Mouse (Mus musculus) lung, postnatal 0 days (tissue): Measurements from ENCODE around the gene Kars. TPM values are rescaled to one million over a fixed set of nuclear protein-coding genes. Genes with fewer than 3 reads are reported as not detected.

Source experiments
- ATAC-seq: fragments of 200-750 bp; cut with Nextera tagmentation; 2 replicates; pipeline ENCODE4 v1.8.0; 2017; ENCODE audit warnings: moderate library complexity
- DNase-seq: peaks from one replicate; pipeline ENCODE4 v3.0.0-alpha.2; 2016; ENCODE audit warnings: low spot score
- H3K27ac ChIP-seq: fragments of 300-500 bp; sonication (generic); 2 replicates; pipeline ENCODE4 v1.5.1; 2014; ENCODE audit warnings: antibody characterized with exemption, mild to moderate bottlenecking, low read length, mixed read lengths
- H3K27me3 ChIP-seq: fragments of 300-500 bp; sonication (generic); replicated peaks from 2 replicates; pipeline ENCODE4 v1.6.1; 2014; ENCODE audit warnings: low read length, mixed read lengths; ENCODE audit not compliant: insufficient read depth
- H3K36me3 ChIP-seq: fragments of 300-500 bp; sonication (generic); 2 replicates; pipeline ENCODE4 v1.6.1; 2014; ENCODE audit warnings: low read length, mixed read lengths; ENCODE audit not compliant: insufficient read depth
- H3K4me1 ChIP-seq: fragments of 300-500 bp; sonication (generic); 2 replicates; pipeline ENCODE4 v1.6.1; 2014; ENCODE audit warnings: antibody characterized with exemption, low read depth, low read length, mixed read lengths; ENCODE audit not compliant: insufficient read depth
- H3K4me2 ChIP-seq: fragments of 300-500 bp; sonication (generic); replicated peaks from 2 replicates; pipeline ENCODE4 v1.6.1; 2014; ENCODE audit warnings: low read depth, mild to moderate bottlenecking, low read length, moderate library complexity, mixed read lengths
- H3K4me3 ChIP-seq: fragments of 300-500 bp; sonication (generic); 2 replicates; pipeline ENCODE4 v1.5.1; 2014; ENCODE audit warnings: low read depth, low read length
- H3K9ac ChIP-seq: fragments of 300-500 bp; sonication (generic); replicated peaks from 2 replicates; pipeline ENCODE4 v1.6.1; 2014; ENCODE audit warnings: low read depth, mild to moderate bottlenecking
- H3K9me3 ChIP-seq: fragments of 300-500 bp; sonication (generic); 2 replicates; pipeline ENCODE4 v1.6.1; 2016; ENCODE audit warnings: low read length, mixed read lengths
- CTCF ChIP-seq: IDR thresholded peaks from 2 replicates; pipeline ENCODE4 v1.5.1; 2016; ENCODE audit warnings: antibody characterized with exemption, mild to moderate bottlenecking
- EP300 ChIP-seq: IDR thresholded peaks from 2 replicates; pipeline ENCODE4 v1.6.1; 2016; ENCODE audit warnings: antibody characterized with exemption, mild to moderate bottlenecking, control low read depth
- WGBS: fragments of 180-500 bp; shearing (Covaris S2); extraction: QIAGEN DNeasy Blood & Tissue Kit; methylation state at CpG from one replicate; pipeline ENCODE4 v1.1.7; 2014; 5-methylcytosine and 5-hydroxymethylcytosine counted together
- polyA plus RNA-seq: library from polyadenylated mRNA; unstranded; fragments of >200 nt; fragmentation: Nextera tagmentation; extraction: Ambion mirVana; gene quantifications from 2 replicates; pipeline ENCODE4 v1.2.1, GENCODE M21; 2015

The Kars gene
- polyA plus RNA-seq, 1 experiment from 2014 or later: 67.8 TPM

DNA sequence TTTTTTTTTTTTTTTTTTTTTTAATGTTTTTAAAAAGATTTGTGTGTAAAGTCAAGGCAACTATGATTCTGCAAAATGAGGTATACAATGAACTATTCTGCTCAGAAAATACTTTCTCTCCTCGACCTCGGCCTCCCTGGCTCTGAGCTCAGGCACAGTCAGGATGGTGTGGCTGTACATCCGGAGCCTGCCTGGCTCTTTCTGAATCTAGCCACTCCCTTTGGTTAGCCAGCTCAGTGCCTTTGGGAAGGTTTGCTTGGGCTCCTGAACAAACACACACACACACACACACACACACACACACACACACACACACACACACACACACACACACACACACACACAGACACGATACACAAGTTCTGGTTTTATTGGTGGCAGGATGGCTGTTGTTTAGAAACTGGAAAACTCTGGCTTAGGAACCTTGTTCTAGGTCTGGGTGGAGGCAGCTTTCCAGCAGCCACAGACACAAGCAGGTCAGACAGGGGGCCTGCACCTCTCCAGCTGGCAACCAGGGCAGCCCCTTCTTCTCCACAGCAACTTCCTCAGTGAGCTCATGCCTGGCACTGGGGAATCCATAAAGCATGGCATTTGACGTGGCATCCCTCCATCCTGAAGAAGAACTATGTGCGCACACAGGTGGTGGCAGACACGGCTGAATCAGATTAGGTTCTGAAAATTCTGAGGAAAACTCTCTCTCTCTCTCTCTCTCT lies 46.1 kb downstream of the Kars start:
- 63% methylated on average over 7 of the region's 7 CpGs for WGBS
- ATAC-seq (no peak), DNase-seq (no peak)
- Histone ChIP-seq H3K36me3 (no peaks in the 10 kb centered on the region), H3K4me1 (no peaks in the 10 kb centered on the region), H3K4me3 (no peak overlapping the region), H3K27ac (no peak overlapping the region), H3K27me3 (no peaks in the 10 kb centered on the region), H3K4me2 (no peak overlapping the region), H3K9ac (no peak overlapping the region), H3K9me3 (no peaks in the 10 kb centered on the region)
- TF ChIP-seq EP300: no peak
- TF ChIP-seq CTCF: no peak

DNA sequence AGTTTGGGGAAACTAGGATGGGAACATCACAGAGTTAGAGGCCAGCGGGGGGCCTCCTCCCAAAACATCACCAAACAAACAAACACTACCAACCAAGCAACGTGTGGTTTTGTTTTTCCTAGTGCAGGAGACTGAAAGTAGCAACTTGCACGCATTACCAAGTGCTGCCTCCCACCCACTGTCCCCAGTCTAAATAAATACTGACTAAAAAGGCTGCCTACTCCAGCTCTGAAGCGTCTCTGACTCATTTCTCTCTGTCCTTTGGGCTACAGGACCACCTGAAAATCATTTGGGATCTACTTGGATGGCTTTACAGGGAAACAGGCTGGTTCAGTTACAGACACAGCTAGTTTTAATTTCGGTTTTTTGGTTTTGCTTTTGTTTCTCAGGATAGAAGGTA lies 46.8 kb downstream of the Kars start:
- no peak for DNase-seq
- Histone ChIP-seq H3K9ac (no peak overlapping the region), H3K27ac (no peak overlapping the region), H3K4me1 (no peaks in the 10 kb centered on the region), H3K4me3 (no peak overlapping the region), H3K27me3 (no peaks in the 10 kb centered on the region), H3K4me2 (no peak overlapping the region), H3K9me3 (no peaks in the 10 kb centered on the region), H3K36me3 (no peaks in the 10 kb centered on the region)
- 53% methylated on average over 5 of the region's 5 CpGs for WGBS
- no peak for ATAC-seq
- no peak for TF ChIP-seq EP300
- no peak for TF ChIP-seq CTCF

DNA sequence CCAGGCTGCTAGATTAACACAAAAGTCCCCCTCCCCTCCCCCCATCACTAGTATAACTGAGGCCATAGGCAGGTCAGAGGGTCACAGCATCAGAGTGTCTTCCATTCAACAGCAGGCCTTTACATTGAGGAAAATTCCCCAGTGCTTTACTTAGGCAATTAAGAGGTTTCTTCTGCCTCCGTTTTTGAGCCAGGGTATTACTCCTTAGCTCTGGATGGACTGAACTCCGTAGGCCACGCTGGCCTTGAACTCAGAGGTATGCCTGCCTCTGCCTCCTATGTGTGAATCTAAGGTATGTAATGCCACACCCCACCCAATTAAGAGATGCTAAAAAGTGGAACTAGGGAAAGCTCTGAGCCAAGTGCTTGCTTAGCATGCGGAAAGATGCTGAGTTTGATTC lies 47.6 kb downstream of the Kars start:
- Histone ChIP-seq H3K27me3 (no peaks in the 10 kb centered on the region), H3K36me3 (no peaks in the 10 kb centered on the region), H3K9ac (no peak overlapping the region), H3K4me1 (no peaks in the 10 kb centered on the region), H3K9me3 (no peaks in the 10 kb centered on the region), H3K4me3 (no peak overlapping the region), H3K4me2 (no peak overlapping the region), H3K27ac (no peak overlapping the region)
- 91% methylated on average over 4 of the region's 4 CpGs for WGBS
- no peak for ATAC-seq
- TF ChIP-seq EP300 (no peak), CTCF (no peak)
- DNase-seq: no peak

GRCm38 (mm10) chr8:111963091-111963490 lies 48.0 kb downstream of the Kars start:
- no peak overlapping the region for H3K4me2 ChIP-seq
- H3K4me1 ChIP-seq: no peaks in the 10 kb centered on the region
- H3K9ac ChIP-seq: no peak overlapping the region
- no peaks in the 10 kb centered on the region for H3K36me3 ChIP-seq
- 60% methylated on average over 10 of the region's 10 CpGs for WGBS
- ATAC-seq: no peak
- no peak for DNase-seq
- no peaks in the 10 kb centered on the region for H3K27me3 ChIP-seq
- no peaks in the 10 kb centered on the region for H3K9me3 ChIP-seq
- H3K27ac ChIP-seq: no peak overlapping the region
- no peak overlapping the region for H3K4me3 ChIP-seq
- TF ChIP-seq CTCF: no peak
- no peak for TF ChIP-seq EP300

GRCm38 (mm10) chr8:111962589-111962988 lies 48.5 kb downstream of the Kars start:
- no peak overlapping the region for H3K9ac ChIP-seq
- no peak for TF ChIP-seq CTCF
- no peak for TF ChIP-seq EP300
- ATAC-seq: no peak
- H3K4me3 ChIP-seq: no peak overlapping the region
- no peaks in the 10 kb centered on the region for H3K9me3 ChIP-seq
- H3K4me2 ChIP-seq: no peak overlapping the region
- no peaks in the 10 kb centered on the region for H3K4me1 ChIP-seq
- no peak overlapping the region for H3K27ac ChIP-seq
- WGBS: 76% methylated on average over 1 of the region's 1 CpGs
- H3K27me3 ChIP-seq: no peaks in the 10 kb centered on the region
- no peak for DNase-seq
- no peaks in the 10 kb centered on the region for H3K36me3 ChIP-seq

GRCm38 (mm10) chr8:111961330-111961729 lies 49.8 kb downstream of the Kars start:
- Histone ChIP-seq H3K9me3 (no peaks in the 10 kb centered on the region), H3K9ac (no peak overlapping the region), H3K27ac (no peak overlapping the region), H3K4me2 (no peak overlapping the region), H3K4me1 (no peaks in the 10 kb centered on the region), H3K4me3 (no peak overlapping the region), H3K36me3 (peaks cover 6% of the 10 kb centered on the region; the same call in 1 of the 2 replicates), H3K27me3 (no peaks in the 10 kb centered on the region)
- DNase-seq: no peak
- TF ChIP-seq CTCF (peak; percentile 8; the same call in 1 of the 2 replicates), EP300 (no peak)
- ATAC-seq: no peak
- 61% methylated on average over 3 of the region's 3 CpGs for WGBS
